Mouse (Mus musculus): Measurements from ENCODE around the gene Zbtb12. TPM values are rescaled to one million over a fixed set of nuclear protein-coding genes. Genes with fewer than 3 reads are reported as not detected.

The Zbtb12 gene
- polyA plus RNA-seq, 1 experiment from 2014 or later, result 33.5 TPM

DNA sequence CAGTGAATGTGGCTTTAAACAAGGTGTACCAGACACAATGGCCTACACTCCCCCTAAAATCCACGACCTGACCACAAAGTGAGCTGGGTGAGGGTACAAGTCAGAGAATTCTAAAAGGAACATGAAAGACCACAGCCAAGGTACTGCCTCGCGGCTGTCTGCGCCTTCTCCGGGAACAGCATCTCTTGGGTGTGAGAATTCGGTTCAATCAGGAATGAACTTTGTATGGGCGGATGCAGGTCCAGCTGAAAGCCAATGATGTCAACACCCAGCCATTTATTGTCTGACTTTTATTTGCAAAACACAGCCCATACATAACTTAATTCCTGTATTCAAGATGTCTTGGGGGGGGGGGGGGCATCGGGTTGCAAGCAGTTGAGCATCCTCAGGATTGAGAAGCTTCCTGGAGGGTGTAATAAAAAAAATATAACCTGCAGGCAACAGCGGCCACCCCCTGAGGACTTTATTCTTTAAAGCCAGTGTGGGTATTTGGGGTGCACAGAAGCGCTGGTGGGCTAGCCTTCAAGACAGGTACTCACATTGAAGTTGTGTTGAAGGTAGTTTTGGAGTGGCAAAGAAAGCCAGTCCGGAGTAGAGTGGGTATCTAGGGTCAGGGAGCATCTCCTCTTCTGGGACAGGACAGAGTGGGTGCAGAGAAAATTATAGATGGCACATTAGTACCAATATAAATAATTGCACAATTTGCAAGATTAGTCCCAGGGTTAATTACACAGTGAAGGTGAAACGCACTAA lies 14.0 kb downstream of the Zbtb12 start:
- in situ Hi-C loops (cut with MboI; ENCODE audit: low pct_unique_long_range_greater_than_20kb), result loop anchor here (5.0 kb wide), 1 partner anchor 36 kb away; no protein-coding TSS in a partner anchor
- ATAC-seq (no peak), DNase-seq (ENCODE audit: low read depth, low spot score) (no peak)
- ChIA-PET POLR2A (interaction anchor here (0.9 kb wide), 1 partner anchor 9 kb away, joined by 4 read pairs; no protein-coding TSS in a partner anchor), CTCF (interaction anchor here (1.7 kb wide), 1 partner anchor 37 kb away, joined by 5 read pairs; no protein-coding TSS in a partner anchor)
- H3K27me3 ChIP-seq, result no peaks in the 10 kb centered on the region
- TF ChIP-seq CTCF (IDR thresholded peaks at IDR 0.05), result no peak

DNA sequence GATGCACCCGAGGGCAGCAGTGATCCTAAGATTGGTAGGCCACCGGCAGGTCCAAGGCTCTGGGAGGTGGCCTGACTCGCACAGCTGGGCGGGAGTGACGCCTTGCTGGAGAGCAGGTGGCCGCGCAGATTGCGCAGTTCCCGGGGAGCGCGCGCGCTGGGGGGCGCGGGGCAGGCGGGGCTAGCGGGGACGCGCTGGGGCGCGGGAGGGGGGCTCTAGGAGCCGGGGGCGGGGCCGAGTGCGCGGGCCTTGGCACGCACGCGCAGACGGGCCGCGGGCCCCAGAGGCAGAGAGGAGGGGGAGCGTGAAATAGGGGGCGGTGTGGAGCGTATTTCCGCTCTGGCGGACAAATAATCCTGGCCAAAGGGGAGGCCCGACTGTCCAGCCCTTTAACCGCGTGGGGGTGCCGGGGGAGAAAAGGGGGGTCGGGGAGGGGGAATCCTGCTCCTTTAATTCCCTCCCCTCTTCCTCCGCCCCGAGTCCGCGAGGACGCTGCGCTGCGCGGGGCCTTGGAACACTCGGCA lies 14.9 kb downstream of the Zbtb12 start:
- no peaks in the 10 kb centered on the region for H3K27me3 ChIP-seq
- in situ Hi-C loops (cut with MboI; ENCODE audit: low pct_unique_long_range_greater_than_20kb), result loop anchor here (5.0 kb wide), 1 partner anchor 37 kb away; no protein-coding TSS in a partner anchor
- DNase-seq (ENCODE audit: low read depth, low spot score) (peak; percentile 75), ATAC-seq (peak; percentile 40)
- ChIA-PET POLR2A (interaction anchor here (0.9 kb wide), 1 partner anchor 10 kb away, joined by 4 read pairs; no protein-coding TSS in a partner anchor), CTCF (interaction anchor here (1.7 kb wide), 1 partner anchor 38 kb away, joined by 5 read pairs; no protein-coding TSS in a partner anchor)
- TF ChIP-seq CTCF (IDR thresholded peaks at IDR 0.05), result no peak

DNA sequence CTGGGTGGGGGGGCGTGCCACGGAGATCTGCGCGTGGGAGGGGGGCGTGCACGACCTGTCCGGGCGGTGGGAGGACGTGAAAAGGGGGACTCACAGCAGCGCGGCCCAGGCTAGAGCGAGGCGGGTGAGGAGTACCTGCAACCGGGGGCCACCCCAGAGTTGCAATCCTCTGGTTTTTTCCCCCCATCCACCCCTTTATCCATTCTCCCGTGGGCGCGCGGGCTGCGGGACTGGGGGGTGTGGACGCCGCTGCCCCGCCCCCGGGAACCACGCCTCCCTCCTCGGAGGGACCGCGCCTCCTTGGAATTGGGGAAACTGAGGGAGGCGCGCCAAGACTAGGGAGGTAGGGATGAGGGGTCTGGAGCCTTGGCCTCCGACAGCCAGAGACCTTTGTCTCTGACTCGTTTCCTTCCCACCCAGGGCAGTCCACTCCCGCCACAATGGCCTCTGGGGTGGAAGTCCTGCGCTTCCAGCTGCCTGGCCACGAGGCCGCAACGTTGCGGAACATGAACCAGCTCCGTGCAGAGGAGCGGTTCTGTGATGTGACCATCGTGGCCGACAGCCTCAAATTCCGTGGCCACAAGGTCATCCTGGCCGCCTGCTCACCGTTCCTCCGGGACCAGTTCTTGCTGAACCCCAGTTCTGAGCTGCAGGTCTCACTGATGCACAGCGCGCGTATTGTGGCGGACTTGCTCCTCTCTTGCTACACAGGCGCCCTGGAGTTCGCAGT lies 15.7 kb downstream of the Zbtb12 start:
- in situ Hi-C loops (cut with MboI; ENCODE audit: low pct_unique_long_range_greater_than_20kb), result loop anchor here (5.0 kb wide), 1 partner anchor 38 kb away; no protein-coding TSS in a partner anchor
- DNase-seq (ENCODE audit: low read depth, low spot score), result no peak
- ChIA-PET CTCF (interaction anchor here (1.1 kb wide), 1 partner anchor 39 kb away, joined by 5 read pairs; no protein-coding TSS in a partner anchor), POLR2A (no interaction called here)
- no peak for ATAC-seq
- no peaks in the 10 kb centered on the region for H3K27me3 ChIP-seq
- TF ChIP-seq CTCF (IDR thresholded peaks at IDR 0.05), result no peak

DNA sequence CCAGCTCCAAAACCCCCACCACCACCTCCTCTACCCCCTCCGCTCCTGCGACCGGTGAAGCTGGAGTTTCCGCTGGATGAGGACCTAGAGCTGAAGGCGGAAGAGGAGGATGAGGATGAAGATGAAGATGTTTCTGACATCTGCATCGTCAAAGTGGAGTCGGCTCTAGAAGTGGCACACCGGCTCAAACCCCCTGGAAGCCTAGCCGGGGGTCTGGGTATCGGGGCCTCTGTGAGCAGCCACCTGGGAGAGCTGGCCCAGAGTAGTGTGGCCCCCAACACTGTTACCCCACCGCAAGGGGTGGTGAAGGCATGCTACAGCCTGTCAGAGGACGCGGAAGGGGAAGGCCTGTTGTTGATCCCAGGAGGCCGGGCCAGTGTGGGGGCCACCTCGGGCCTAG lies 16.4 kb downstream of the Zbtb12 start:
- ChIA-PET CTCF (interaction anchor here (1.1 kb wide), 1 partner anchor 40 kb away, joined by 5 read pairs; no protein-coding TSS in a partner anchor), POLR2A (no interaction called here)
- no peaks in the 10 kb centered on the region for H3K27me3 ChIP-seq
- in situ Hi-C loops (cut with MboI; ENCODE audit: low pct_unique_long_range_greater_than_20kb), result no loop called here
- DNase-seq (ENCODE audit: low read depth, low spot score) (no peak), ATAC-seq (no peak)
- no peak for TF ChIP-seq CTCF (IDR thresholded peaks at IDR 0.05)

DNA sequence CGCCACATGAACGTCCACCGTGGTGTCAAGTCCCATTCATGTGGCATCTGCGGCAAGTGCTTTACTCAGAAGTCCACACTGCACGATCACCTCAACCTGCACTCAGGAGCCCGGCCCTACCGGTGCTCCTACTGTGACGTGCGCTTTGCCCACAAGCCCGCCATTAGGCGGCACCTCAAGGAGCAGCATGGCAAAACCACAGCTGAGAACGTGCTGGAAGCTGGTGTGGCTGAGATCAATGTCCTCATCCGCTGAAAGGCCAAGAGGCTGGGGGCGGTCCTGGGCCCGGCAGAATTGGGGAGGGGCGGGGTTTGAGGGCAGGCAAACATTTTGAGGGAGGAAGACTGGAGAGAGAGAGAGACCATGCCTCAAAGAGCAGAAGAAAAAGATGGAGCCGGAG lies 17.1 kb downstream of the Zbtb12 start:
- no peak for ATAC-seq
- H3K27me3 ChIP-seq, result no peaks in the 10 kb centered on the region
- in situ Hi-C loops (cut with MboI; ENCODE audit: low pct_unique_long_range_greater_than_20kb), result no loop called here
- DNase-seq (ENCODE audit: low read depth, low spot score), result no peak
- CTCF ChIA-PET, result interaction anchor here (1.4 kb wide), 1 partner anchor 28 kb away, joined by 3 read pairs; no protein-coding TSS in a partner anchor
- POLR2A ChIA-PET, result no interaction called here
- no peak for TF ChIP-seq CTCF (IDR thresholded peaks at IDR 0.05)

DNA sequence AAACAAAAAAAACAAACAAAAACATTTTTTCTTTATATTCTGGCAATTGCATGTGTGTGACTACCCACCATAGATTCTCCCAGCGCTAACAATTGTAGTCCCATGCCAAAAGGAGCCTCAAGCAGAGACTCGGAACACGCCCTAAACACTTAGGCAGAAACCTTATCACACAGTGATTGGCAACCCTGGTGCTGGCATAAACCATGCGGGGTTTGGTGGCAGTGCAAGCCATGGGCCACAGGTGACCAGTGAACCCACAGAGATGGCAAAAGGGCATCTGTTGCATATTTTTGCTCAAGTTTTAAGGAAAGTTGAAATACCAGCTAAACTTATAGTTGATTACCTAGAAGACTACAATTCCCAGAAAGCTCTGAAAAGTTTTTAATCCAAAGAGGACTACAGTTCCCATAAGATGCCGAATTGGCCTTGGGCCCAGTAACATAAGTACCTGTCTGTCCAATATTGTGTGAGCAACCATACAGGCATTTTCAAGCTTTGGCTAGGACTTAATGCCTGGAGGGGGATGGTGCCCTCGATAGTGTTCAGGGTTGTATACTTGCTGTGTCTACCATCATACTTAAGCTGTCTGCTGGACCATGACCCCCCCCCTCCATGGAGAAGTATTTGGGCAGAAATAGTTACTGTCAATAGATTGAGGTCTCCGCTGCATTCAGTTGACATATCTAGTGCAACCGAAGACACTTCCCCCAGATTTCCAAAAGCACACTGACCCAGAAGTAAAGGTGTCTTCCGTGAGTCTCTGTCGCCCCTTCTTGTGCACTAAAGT lies 18.3 kb downstream of the Zbtb12 start:
- ATAC-seq, result no peak
- in situ Hi-C loops (cut with MboI; ENCODE audit: low pct_unique_long_range_greater_than_20kb), result no loop called here
- CTCF ChIA-PET, result interaction anchor here (1.4 kb wide), 1 partner anchor 26 kb away, joined by 3 read pairs; no protein-coding TSS in a partner anchor

DNA sequence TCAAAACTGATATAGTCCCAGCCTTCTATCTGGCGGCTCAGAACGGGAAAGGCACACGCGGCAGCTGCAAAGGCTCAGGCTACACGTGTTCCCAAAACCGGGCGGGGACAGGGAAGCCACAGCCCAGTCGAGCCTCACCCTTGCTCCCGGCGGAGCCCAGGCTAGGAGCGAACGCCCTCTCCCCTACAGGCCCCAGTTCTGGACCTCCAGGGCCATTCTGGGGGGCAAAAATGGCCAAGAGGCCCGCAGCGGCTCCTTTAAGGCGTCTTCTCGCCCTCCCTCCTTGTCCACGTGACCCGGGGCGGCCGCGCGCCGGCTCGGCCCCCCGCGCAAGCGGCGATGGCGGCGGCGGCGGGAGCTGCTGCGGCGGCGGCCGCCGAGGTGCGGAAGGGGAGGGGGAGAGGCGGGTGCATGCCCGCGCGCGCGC lies 18.9 kb downstream of the Zbtb12 start, which contains the start of the genes C2 and Ehmt2:
TSS of gene C2 (minus strand) at position 106 of the 427 bp plus-strand sequence.
TSS of gene Ehmt2 (plus strand) at position 310 of the 427 bp plus-strand sequence.
- no peaks in the 10 kb centered on the region for H3K27me3 ChIP-seq
- in situ Hi-C loops (cut with MboI; ENCODE audit: low pct_unique_long_range_greater_than_20kb), result no loop called here
- ATAC-seq (peak; percentile 32), DNase-seq (ENCODE audit: low read depth, low spot score) (no peak)
- ChIA-PET CTCF (no interaction called here), POLR2A (interaction anchor here (0.5 to 0.7 kb wide), 3 partner anchors 17 to 227 kb away, joined by 3 to 12 read pairs (median 4); partner anchors contain the start of gene Gm20547)
- no peak for TF ChIP-seq CTCF (IDR thresholded peaks at IDR 0.05)

More for the DNA sequence above, 18.3 kb downstream of the Zbtb12 start:
- POLR2A ChIA-PET, result interaction anchor here (0.5 to 0.7 kb wide), 4 partner anchors 16 to 318 kb away, joined by 3 to 12 read pairs (median 4); partner anchors contain the start of gene Gm20547
- DNase-seq (ENCODE audit: low read depth, low spot score), result no peak
- TF ChIP-seq CTCF (IDR thresholded peaks at IDR 0.05), result no peak
- H3K27me3 ChIP-seq, result no peaks in the 10 kb centered on the region

DNA sequence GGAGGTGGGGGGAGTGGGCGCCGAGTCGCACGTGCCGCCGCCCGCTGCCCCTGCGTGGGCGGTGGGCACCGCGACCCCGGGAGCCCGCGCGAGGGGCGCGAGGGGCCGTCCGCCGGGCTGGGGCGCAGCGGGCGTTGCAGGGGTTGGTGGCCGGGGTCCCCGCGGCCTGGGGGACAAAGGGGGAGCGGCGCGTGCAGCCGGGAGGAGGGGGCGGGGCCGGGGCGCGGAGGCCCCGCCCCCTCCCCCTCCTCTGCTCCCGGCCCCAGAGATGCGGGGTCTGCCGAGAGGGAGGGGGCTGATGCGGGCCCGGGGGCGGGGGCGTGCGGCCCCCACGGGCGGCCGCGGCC lies 19.4 kb downstream of the Zbtb12 start:
- DNase-seq (ENCODE audit: low read depth, low spot score) (no peak), ATAC-seq (no peak)
- ChIA-PET CTCF (interaction anchor here (1.3 kb wide), 1 partner anchor 42 kb away, joined by 3 read pairs; no protein-coding TSS in a partner anchor), POLR2A (interaction anchor here (1.3 kb wide), 1 partner anchor 43 kb away, joined by 3 read pairs; no protein-coding TSS in a partner anchor)
- in situ Hi-C loops (cut with MboI; ENCODE audit: low pct_unique_long_range_greater_than_20kb), result no loop called here
- H3K27me3 ChIP-seq, result no peaks in the 10 kb centered on the region
- no peak for TF ChIP-seq CTCF (IDR thresholded peaks at IDR 0.05)

DNA sequence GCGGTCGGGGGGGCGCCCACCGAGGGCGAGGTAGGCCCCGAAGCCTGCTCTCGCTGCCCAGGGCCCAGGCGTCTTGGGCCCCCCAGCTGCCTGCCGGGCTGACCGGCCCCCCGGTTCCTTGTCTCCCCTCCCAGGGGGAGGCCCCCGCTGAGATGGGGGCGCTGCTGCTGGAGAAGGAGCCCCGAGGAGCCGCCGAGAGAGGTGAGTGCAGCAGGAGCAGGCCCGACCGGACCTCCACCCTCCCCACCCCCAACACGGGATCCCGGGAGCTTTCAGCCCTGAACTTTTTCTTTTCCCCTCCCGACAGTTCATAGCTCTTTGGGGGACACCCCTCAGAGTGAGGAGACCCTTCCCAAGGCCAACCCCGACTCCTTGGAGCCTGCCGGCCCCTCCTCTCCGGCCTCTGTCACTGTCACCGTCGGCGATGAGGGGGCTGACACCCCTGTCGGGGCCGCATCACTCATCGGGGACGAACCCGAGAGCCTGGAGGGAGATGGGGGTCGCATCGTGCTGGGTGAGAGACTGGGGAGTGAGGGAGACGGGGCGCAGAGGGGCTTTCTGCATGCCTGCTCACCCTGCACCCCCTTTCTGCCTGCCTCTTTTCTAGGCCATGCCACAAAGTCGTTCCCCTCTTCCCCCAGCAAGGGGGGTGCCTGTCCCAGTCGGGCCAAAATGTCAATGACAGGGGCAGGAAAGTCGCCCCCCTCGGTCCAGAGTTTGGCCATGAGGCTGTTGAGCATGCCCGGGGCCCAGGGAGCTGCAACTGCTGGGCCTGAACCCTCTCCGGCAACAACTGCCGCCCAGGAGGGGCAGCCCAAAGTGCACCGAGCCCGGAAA lies 20.0 kb downstream of the Zbtb12 start:
- in situ Hi-C loops (cut with MboI; ENCODE audit: low pct_unique_long_range_greater_than_20kb), result no loop called here
- ATAC-seq, result no peak
- ChIA-PET POLR2A (interaction anchor here (0.7 to 1.6 kb wide), 3 partner anchors 43 to 51 kb away, joined by 3 to 9 read pairs (median 3); no protein-coding TSS in a partner anchor), CTCF (interaction anchor here (1.3 kb wide), 1 partner anchor 43 kb away, joined by 3 read pairs; no protein-coding TSS in a partner anchor)
- no peak for DNase-seq (ENCODE audit: low read depth, low spot score)
- H3K27me3 ChIP-seq, result no peaks in the 10 kb centered on the region
- TF ChIP-seq CTCF (IDR thresholded peaks at IDR 0.05), result no peak

All from Patski (cell line).